ENCODE assay signal across 12 mouse cellular contexts in genomic region chr8:80853622-80854021, GRCm38 (mm10). TPM values are rescaled to one million over a fixed set of nuclear protein-coding genes. Genes with fewer than 3 reads are reported as not detected.
A peak's percentile ranks its signal among the peaks of the same experiment; 100 is the strongest.
DNase-seq lines count a peak whose midpoint lies in the region; ATAC-seq and TF ChIP-seq lines count a peak whose summit lies in the region.
"Had no signal": no experiment of that assay in that cellular context is flagged by ENCODE, and none has a peak within 500 bp of the region (broad histone marks: within the 10 kb centered on the region; RNA-seq: fewer than 3 reads in every experiment).

No protein-coding gene starts in this region.

- WGBS in cerebellum, adult 2 months = 25% methylated on average over 13 of the region's 13 CpGs
- 54% methylated on average over 13 of the region's 13 CpGs for WGBS in kidney, embryonic 14.5 days
- WGBS in midbrain, embryonic 15.5 days = 75% methylated on average over 13 of the region's 13 CpGs

- peaks cover 8% of the 10 kb centered on the region for H3K4me1 ChIP-seq in cerebellum, adult 2 months (ENCODE audit: control insufficient read depth, insufficient read depth, low read length)
- peaks cover 37% of the 10 kb centered on the region; the same call in 1 of the 2 replicates for H3K4me1 ChIP-seq in kidney, embryonic 14.5 days (ENCODE audit: control insufficient read depth, insufficient read depth, low read length)
- H3K4me1 ChIP-seq in midbrain, embryonic 15.5 days = peaks cover 9% of the 10 kb centered on the region
- H3K4me1 ChIP-seq: midbrain, embryonic 10.5 days had no signal

- H3K27ac ChIP-seq in cerebellum, adult 2 months (ENCODE audit: insufficient read depth, low read length) = no peak overlapping the region
- peak overlapping the region; percentile 0; the same call in 1 of the 2 replicates for H3K27ac ChIP-seq in kidney, embryonic 14.5 days (ENCODE audit: low read depth, low read length)
- no peak overlapping the region for H3K27ac ChIP-seq in midbrain, embryonic 15.5 days
- H3K27ac ChIP-seq: midbrain, embryonic 10.5 days; neural tube, embryonic 13.5 days had no signal

- H3K4me3 ChIP-seq in cerebellum, adult 2 months (replicated peaks; ENCODE audit: insufficient read depth, low read depth, low read length) = no peak overlapping the region
- H3K4me3 ChIP-seq in kidney, embryonic 14.5 days (ENCODE audit: low read length) = no peak overlapping the region
- no peak overlapping the region for H3K4me3 ChIP-seq in midbrain, embryonic 15.5 days
- H3K4me3 ChIP-seq: midbrain, embryonic 10.5 days; neural tube, embryonic 13.5 days had no signal

- no peaks in the 10 kb centered on the region for H3K9me3 ChIP-seq in kidney, embryonic 14.5 days (ENCODE audit: control insufficient read depth, low read length)
- no peaks in the 10 kb centered on the region for H3K9me3 ChIP-seq in midbrain, embryonic 15.5 days
- H3K9me3 ChIP-seq: G1E; midbrain, embryonic 10.5 days; neural tube, embryonic 13.5 days had no signal

- no peak overlapping the region for H3K9ac ChIP-seq in kidney, embryonic 14.5 days (ENCODE audit: low read depth, low read length)
- no peak overlapping the region for H3K9ac ChIP-seq in midbrain, embryonic 15.5 days
- H3K9ac ChIP-seq: neural tube, embryonic 13.5 days had no signal

- no peak for TF ChIP-seq POLR2A in cerebellum, adult 2 months (IDR thresholded peaks at IDR 0.05; ENCODE audit: borderline replicate concordance, insufficient read depth, low read length)

- peak; percentile 38 to 39 for DNase-seq in cerebellum, adult 2 months
- DNase-seq in kidney, adult 9 months = no peak
- DNase-seq in urinary bladder, postnatal 14 days (ENCODE audit: low spot score) = peak; percentile 82
- DNase-seq in urinary bladder, postnatal 10 days (ENCODE audit: low spot score) = no peak
- DNase-seq in spleen, postnatal 10 days (ENCODE audit: low spot score in 2 of 2) = no peak

- no peak for ATAC-seq in cerebellum, adult (ENCODE audit: insufficient number of reproducible peaks, low FRiP score, low TSS enrichment)
- no peak for ATAC-seq in kidney, embryonic 14.5 days (ENCODE audit: low FRiP score, low TSS enrichment)
- no peak for ATAC-seq in midbrain, embryonic 15.5 days (replicated peaks)
- ATAC-seq: forebrain, embryonic 14.5 days had no signal

- H3K4me2 ChIP-seq in kidney, embryonic 14.5 days (replicated peaks; ENCODE audit: low read depth, low read length) = no peak overlapping the region
- H3K4me2 ChIP-seq in midbrain, embryonic 15.5 days = no peak overlapping the region
- H3K4me2 ChIP-seq: neural tube, embryonic 13.5 days had no signal

- H3K27me3 ChIP-seq in cerebellum, adult 2 months (ENCODE audit: control insufficient read depth, insufficient read depth, low read length) = no peaks in the 10 kb centered on the region
- no peaks in the 10 kb centered on the region for H3K27me3 ChIP-seq in kidney, embryonic 14.5 days (ENCODE audit: control insufficient read depth, insufficient read depth, low read length)
- H3K27me3 ChIP-seq in midbrain, embryonic 15.5 days (replicated peaks) = no peaks in the 10 kb centered on the region
- H3K27me3 ChIP-seq: neural tube, embryonic 13.5 days had no signal

- H3K36me3 ChIP-seq in kidney, embryonic 14.5 days (ENCODE audit: control insufficient read depth, insufficient read depth, low read length) = no peaks in the 10 kb centered on the region
- no peaks in the 10 kb centered on the region for H3K36me3 ChIP-seq in midbrain, embryonic 15.5 days (replicated peaks)
- H3K36me3 ChIP-seq: G1E; midbrain, embryonic 10.5 days; neural tube, embryonic 13.5 days had no signal

- no peak for TF ChIP-seq CTCF in cerebellum, adult 2 months (IDR thresholded peaks at IDR 0.05; ENCODE audit: borderline replicate concordance, insufficient read depth, low read depth, low read length)

RNA-seq across cellular contexts. Expression of gene Gab1, which starts 26.7 kb away (rescaled TPM):
- 29.9 and 34.0 TPM in 2 replicates for polyA plus RNA-seq in cerebellum, adult 2 months (2012; rRNA removed)
- polyA plus RNA-seq in kidney, embryonic 14.5 days (2014; fragmentation: Nextera tagmentation; extraction: Ambion mirVana) = 13.1 and 26.5 TPM in 2 replicates
- polyA plus RNA-seq in midbrain, embryonic 15.5 days (2015; fragmentation: Nextera tagmentation; extraction: Ambion mirVana) = 8.6 and 9.3 TPM in 2 replicates

Comparison
In these comparisons a context has a peak if more than half of its experiments do, and no peak if none do; other contexts are left out.
1. DNase-seq: peak in cerebellum, adult 2 months (2 of 2) and urinary bladder, postnatal 14 days (single experiment); none in kidney, adult 9 months (single experiment), urinary bladder, postnatal 10 days (single experiment) and spleen, postnatal 10 days (0 of 2).